Mouse (Mus musculus) cerebellum, adult 9-10 months (tissue): ENCODE results near the gene Aunip.
"Not testable (repeated sequence)": the region's sequence is repeated elsewhere in the genome, so short reads cannot be mapped to it uniquely, and the experiment has no call there.

Experiments
- DNase-seq: peaks from one replicate; pipeline ENCODE4 v3.0.0; 2022

Aunip gene

DNA sequence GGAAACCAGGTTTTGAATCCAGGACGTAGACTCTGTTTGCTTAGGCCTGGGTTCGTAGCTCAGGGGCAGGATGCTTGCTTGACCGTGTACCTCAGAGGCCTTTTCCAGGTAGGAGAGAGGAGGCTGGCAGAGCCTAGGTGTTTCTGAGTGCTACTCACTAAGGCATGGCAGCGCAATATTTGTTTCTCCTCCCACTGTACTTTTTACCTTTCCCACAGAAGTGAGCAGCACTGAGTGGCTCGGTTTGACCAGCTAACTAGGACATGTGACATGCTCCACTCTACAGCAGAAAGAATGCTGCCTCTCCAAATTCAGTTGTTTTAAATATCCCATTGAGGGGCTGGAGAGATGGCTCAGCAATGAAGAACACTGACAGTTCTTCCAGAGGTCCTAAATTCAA lies 22.6 kb upstream of the Aunip start:
- no peak for DNase-seq

DNA sequence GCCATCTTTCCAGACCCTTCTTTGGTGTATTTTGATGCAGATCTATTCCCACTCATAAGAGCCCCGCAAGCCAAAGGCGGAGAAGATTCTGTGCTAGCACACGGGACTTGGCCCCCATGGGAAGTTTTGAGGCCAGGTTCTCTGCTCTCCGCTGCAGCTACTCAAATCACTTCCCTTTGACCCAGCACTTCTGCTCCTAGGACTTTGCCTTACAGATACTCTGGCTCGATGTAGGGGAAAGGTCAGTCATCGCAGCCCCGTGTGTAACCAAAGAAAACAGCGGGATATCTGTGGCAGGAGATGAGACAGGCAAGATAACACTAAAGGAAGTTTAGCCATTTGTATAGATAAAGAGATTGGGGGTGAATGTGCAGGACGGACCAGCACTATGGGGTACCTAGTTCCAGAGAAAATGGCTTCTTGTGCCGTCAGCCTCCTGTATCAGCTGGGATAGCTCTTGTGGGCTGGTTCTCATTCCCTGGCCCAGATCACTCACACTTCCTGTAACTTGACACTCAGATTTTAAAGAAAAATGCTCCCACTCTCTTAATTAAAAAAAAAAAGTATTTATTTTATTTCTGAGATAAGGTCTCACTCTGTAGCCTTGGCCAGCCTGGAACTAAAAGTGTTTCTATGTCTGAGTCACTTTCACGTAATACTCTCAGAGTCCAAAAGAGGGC lies 20.7 kb upstream of the Aunip start:
- no peak for DNase-seq

DNA sequence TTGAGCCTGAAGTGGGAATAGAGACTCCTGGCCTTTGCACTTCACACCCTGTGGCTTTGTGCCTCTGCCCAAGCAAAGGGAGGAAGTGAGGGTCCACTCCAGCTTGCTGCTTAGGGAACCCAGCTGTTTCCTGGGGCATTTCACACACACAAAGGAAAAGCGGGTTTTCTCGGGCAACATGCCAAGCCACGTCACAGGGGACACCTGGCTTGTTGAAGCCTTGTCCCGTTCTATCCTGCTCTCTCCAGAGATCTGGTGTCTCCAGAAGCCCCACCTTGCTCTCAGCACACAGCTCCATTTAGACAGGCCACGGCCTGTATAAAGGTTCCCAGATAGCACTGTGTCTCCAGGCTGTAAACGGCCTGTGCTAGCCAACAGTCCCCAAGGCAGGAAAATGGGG lies 19.1 kb upstream of the Aunip start:
- no peak for DNase-seq

DNA sequence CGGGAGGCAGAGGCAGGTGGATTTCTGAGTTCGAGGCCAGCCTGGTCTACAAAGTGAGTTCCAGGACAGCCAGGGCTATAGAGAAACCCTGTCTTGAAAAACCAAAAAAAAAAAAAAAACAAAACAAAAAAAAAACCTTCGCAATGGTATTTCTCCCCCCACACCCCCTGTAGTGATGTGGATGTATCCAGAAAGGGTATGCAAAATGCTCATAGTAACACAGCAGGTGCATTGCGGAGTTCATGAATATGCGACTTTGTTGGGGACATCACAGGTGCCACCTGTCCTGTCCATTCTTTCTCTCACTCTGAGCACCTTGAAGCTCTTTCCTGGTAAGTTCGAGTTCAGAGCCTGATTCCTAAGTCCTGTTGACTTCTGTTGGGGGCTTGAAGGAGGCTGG lies 16.6 kb upstream of the Aunip start:
- not testable (repeated sequence) for DNase-seq

DNA sequence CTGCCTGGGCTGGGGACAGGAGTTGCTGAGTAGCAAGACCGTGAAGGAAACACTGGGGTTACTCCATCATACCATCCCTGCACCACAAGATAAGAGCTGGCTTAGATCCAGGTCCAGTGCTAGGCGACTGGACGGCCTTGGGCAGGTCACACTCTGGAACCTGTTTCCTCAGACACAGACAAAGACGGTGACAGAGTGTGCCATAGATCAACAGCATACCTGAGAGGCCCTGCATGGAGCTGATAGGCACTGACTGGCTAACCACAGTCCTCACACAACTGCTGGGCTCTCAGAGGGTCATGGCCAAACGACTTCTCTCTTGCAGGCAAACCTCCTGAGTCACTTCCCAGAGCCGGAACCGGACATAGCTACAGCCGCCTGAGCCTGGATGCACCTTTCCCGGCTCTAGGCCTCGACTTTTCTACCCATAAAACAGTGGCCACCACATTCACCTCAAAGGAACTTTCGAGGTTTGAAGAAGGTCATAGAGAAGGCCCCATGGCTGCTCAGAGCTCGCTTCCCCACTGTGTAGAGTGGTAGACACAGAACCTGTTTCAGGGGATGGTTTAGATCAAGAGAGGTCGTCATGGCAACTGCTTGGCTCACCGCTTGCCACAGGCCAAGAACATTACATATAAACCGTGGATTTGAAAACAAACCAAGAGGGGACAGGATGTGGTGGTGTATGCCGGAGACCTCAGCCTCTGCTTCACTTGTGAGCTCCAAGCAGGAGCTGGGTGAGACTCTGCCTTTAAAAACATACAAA lies 15.8 kb upstream of the Aunip start:
- DNase-seq = no peak

DNA sequence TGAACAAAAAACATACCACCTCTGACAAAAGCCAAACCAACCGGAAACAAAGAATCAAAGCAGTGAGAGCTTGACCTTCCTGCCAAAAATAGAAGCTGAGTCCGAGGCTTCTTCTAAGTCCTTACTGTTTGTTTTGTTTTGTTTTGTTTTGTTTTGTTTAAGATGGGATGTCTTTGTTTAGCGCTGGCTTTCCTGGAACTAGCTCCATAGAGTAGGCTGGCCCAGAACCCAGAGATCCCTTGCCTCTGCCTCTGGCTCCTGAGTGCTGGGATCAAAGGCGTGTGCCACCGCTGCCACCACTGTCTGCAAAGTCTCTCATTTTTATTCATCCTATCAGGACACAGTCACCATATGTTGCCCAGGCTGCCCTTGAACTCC lies 15.3 kb upstream of the Aunip start:
- no peak for DNase-seq

DNA sequence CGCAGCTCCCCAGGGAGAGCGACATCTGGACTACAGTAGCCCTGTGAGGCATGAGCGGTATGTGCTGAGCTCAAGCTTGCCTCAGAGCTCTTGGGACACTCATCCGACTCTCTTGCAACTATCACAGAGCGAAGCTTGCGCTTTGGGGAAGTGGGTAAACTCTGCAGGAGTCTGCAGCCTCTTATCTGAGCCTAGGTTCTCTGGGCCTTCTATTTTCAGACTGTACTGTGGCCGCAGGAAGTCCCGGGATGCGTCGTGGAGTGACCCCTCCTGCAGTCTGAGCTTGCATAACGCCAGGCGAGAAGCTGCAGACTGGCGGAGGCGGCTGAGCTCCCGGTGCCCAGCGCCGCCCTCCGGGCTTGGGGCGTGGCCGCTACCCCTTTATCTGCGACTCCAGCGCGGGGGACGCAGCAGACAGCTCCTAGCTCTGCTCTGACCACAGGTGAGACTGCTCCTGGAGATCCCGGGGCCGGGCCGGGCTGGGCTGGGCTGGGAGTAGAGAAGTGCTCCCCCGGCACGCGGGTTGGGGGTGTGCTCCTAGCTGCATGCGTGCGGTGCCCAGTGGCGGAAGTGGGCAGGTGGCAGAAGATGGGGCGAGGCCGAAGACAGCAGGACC lies 14.1 kb upstream of the Aunip start, which contains the start of gene Paqr7:
Paqr7 (plus strand) TSS at position 103 of the 616 bp plus-strand sequence.
- peak; percentile 88 for DNase-seq

DNA sequence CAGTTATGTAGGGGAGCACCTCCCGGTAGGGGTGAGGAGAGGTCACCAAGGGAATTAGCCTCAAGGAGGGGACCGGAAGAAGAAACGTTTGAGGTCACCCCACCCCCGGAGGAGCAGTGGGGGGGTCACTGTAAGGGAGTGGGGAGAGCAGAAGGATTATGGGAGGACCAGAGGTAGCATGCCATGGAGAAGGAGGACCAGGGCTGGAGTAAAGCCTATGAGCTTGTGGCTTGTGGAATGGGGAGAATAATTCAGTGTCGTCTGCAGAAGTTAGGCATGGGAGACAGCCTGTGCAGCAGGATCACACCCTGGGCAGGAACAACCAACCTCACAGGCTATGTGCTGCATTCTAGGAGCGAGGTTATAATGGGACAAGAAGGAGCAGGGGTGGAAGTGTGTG lies 13.6 kb upstream of the Aunip start:
- DNase-seq = no peak

DNA sequence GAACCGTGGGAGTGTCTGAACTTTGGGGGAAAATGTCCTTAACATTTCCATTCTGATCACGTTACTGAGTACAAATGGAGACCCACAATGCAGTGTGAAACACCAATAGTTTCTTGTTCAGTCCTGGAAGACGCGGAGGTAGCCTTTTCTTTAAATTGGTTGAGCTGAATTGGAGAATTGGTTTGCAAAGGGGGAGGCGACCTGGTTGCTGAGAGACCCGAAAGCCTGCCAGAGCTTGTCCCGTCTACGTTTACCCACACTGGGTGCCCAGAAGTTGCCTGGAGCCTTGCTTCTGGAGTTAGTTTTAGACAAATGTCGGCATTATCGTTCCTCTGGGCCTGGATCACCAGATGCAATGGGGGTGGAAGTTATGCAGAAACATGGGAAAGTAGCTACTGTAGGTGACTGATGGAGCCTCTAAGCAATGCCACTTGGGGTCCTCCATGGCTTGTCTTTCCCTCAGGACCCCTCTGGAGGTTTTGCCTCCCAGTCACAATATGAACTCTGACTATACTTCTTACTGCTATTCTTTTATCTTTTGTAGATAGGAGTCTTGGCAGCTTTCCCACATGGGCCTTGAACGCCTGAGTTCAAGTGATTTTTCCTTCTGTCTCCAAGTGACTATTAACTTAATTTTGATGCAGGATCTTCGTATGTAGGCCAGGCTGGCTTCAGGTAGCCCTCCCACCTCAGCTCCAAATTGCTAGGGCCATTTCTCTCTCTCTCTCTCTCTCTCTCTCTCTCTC lies 12.6 kb upstream of the Aunip start:
- peak; percentile 53 for DNase-seq

DNA sequence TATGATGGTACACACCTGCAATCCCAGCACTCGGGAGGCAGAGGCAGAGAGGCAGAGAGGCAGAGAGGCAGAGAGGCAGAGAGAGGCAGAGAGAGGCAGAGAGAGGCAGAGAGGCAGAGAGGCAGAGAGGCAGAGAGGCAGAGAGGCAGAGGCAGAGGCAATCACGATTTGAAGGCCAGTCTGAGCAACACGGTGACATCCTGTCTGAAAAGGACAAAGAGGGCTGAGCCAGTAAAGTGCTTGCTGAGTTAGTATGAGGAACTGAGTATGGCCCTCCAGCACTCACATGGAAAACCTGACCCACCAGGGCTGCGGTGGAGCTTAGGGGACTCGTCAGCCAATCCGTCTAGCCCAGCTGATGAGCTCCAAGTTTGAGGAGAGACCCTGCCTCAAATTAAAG lies 11.8 kb upstream of the Aunip start:
- not testable (repeated sequence) for DNase-seq

DNA sequence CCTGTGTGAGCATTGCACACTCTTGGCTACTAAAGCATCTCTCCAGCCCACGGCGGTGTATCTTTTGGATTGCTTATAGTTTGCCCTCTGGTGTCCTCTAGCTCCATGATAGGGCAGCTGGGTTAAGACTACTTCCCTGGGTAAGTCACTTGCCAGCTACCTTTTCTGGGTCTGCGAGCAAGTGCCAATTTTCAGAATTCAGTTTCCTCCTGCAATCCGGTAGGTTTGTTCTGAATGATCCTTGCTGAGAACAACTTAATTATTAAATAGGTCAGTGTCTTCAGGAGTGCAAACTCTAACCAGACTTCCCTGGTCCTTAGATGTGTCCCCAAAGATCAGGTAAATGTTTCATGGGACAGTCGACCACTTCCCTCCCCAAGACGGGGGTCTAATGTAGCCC lies 9.7 kb upstream of the Aunip start:
- DNase-seq = no peak

DNA sequence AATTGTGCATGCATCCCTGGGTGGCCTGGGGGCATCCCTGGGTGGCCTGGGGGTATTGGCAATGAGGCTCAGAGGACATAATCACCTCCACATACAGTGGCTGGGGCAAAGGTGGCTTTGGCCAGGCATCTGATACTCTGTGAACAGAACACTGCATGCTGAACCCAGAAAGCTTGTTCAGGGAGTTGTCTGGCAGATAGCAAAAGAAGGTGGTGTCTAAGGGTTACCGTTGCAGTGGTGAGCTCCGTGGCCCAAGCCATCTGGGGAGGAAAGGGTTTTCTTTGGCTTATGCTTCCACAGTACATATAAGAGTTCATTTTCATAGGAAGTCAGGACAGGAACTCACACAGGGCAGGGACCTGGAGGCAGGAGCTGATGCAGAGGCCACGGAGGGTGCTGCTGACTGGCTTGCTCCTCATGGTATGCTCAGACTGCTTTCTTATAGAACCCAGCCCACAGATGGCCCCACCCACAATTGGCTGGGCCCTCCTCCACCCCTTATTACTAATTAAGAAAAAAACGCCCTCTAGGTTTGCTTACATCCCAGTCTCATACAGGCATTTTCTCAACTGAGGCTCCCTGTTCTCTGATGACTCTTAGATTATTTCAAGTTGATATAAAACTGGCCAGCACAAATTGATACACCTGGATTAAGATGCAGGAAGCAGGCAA lies 7.0 kb upstream of the Aunip start:
- no peak for DNase-seq

DNA sequence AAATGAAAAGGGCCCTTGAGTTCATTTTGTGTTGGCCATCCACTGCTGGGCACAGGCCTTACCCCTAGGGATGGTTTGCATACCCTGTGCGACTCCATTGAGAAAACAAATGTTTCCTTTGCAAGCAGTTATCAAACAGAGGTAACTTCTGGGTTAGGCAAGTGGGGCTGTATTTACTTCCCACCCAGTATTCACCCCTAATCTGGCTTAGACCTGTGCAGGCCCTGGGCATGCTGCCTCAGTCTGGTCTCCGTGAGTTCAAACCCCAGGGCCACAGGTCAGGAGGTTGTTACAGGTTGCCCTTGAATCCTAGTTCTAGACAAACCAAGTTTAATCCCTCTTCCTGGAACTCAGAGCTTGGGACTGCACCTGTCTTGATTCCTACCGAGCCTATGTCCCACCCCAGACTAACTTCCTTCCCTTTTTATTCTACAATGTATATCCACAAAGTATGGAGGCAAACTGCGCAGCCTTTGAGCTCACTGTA lies 5.5 kb upstream of the Aunip start:
- DNase-seq = no peak

DNA sequence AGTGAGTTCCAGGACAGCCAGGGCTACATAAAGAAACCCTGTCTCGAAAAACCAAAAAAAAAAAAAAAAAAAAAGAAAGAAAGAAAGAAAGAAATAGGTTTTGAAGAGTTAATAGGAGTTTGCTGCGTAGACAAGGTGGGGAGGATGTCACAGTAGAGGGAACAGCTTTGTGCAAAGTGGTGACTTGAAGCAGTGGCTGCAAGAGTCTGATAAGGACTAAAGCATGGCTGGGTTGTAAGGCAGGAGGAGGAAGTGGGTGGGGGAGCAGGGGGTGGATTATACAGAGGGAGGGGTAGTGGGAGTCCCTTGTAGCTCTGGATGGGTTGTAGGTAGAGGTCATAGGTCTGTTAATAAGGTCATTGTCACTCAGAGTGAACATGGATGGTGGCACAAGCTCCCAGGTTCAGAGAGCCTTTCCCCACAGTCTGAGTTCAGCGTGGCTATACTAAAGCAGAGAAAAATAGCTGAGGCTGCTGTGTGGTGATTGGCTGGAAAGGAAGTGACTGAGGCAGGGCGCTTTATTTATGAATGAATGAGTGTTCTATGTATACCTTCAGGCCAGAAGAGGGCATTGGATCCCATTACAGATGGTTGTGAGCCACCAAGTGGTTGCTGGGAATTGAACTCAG lies 4.7 kb upstream of the Aunip start:
- DNase-seq = no peak

DNA sequence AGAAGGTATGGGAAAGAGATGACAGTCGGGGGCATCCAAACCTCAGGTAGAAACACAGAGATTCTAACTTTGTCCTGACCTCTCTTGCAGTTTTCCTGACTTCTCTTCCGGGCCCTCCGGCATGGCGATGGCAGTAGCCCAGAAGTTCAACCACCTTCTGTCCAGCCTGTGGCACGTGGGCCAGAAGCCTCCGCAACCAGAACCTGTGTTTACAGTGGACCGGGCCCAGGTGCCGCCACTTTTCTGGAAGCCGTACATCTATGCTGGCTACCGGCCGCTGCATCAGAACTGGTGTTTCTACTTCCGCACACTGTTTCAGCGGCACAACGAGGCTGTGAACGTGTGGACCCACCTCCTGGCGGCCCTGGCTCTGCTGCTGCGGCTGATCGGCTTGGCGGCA lies 4.1 kb upstream of the Aunip start:
- DNase-seq = no peak

DNA sequence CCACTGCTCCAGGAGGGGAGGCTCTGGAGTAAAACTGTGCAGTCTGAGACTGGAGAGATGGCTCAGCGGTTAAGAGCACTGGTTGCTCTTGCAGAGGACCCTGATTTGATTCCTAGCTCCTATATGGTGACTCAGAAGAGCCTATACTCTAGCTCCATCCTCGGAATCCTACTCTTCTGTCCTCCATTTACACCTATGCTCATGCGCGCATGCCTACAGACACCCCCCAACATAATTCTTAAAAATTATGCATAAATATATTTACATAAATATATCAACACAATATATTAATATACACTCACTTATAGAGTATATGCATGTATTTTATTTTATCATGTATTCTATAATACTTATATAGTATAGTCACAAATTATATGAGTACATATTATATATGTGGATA lies 403 bp upstream of the Aunip start:
- DNase-seq = no peak

DNA sequence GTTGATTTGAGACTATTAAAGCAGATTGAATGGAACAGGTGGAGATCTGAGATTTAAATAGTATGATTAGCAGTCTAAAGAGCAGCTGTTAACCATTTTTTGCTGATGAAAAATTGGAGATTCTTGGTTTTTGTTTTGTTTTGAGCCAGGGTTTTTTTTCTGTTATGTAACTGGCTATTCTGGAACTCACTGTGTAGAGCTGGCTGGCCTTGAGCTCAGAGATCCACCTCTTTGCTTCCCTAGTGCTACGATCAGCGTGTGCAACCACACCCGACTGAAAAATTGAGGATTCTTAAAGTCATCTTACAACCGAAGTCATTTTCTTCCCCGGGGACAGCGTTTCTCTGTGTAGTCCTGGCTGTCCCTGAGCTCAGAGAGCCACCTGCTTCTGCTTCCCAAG lies 931 bp downstream of the Aunip start:
- no peak for DNase-seq

DNA sequence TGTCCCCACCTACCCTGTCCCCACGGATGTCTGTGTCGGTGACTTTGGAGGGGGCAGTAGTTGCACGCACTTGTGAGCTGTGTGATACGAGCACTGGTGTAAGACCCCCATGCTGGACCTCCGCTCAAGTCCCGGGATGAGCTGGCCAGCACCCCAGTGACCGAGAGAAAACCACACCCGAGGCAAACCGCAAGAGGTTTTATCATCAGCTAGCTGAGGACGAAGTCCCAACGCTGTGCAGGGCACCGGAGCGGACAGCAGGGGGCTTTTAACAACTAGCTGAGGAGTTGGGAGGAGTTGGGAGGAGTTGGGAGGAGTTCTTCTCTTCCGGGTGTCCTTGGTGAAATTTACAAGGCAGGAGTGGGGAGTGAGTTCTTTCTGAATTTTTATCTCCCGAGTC lies 2.0 kb downstream of the Aunip start:
- DNase-seq = no peak

DNA sequence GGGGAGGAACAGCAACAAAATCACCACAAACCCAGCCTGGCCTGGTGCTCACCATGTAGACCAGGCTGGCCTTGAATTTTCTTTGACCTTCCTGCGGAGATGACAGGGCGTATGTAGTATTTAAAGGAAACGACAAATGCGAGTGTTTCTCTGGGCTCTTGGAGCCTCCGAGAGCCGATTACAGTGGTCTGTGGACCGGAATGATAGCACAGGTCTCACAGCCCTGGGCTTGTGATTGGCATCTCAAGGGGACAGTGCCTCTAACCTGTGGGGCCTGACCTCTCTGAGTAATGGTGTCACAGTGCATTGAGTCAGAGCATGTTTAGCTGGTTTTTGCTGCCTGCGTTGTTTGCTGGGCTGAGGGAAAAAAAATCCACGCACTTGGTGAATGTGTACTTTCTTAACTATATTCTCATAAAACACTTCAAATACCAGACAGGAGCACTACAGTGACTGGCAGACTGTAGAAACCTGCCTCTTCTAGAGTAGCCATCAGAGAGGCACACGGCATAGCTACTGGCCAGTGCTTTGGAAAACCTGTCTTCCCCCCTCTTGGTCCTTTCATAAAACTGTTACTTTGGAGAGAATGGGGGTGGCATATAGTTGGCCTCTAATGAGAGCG lies 3.6 kb downstream of the Aunip start:
- DNase-seq = no peak

DNA sequence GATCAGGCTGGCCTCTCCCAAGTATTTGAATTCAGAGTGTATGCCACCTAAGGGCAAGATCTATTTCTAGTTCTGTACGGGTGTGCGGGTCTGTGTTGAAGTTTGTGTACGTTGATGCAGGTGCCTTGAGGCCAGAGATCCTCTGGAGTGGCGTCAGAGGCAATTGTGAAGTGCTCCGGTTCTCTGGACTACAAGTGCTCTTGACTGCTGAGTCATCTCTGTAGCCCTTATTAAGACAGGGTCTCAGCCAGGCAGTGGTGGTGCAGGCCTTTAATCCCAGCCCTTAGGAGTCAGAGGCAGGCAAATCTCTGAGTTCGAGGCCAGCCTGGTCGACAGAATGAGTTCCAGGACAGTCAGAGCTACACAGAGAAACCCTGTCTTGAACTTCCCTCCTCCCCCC lies 4.8 kb downstream of the Aunip start:
- DNase-seq = no peak

DNA sequence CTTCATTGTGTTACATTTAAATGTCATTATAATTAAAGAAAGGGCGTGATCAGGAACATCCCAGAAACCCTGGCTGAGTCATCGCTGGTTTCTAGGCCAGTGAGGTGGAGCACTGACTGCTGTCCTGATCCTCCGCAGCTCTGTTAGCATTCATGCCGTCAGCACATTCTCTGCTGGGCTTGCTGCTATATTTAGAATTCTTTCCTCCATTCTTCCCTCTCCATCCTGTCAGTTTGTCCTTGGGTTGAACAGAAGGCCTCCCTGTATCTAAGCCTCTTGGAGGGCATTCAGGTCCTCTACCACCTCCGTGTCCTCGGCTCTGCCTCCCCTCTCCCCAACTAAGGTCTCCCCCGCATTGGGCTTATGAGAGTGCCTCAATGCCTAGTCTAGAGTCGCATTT lies 6.2 kb downstream of the Aunip start:
- DNase-seq = no peak

DNA sequence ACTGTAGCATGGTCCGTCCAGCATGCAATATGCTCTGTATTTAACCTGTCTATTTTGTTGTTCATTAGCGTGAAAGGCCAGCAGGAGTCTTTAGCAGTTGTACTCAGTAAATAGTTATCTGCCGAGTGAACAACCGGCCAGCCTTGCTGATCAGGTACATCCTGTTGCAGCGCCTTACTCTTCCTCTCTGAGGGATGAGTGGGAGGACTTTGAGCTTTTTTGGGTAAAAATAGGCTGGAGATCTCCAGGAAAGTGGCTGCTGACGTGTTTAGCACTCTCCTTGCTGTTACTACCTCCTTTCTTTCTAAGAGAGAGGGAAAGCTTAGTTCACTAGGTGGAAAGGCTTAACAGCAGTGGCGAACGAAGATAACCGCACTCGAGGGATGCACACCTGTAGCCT lies 6.9 kb downstream of the Aunip start:
- DNase-seq = no peak
